Mouse (Mus musculus) kidney, adult 2 months (tissue): ENCODE data around the gene Mxd4. TPM values are rescaled to one million over a fixed set of nuclear protein-coding genes. Genes with fewer than 3 reads are reported as not detected.

Experiments used
- DNase-seq: peaks from one replicate; pipeline ENCODE4 v3.0.0; 2021
- H3K27ac ChIP-seq: fragments of 200-500 bp; 2 replicates; pipeline ENCODE4 v1.5.1; 2012; ENCODE audit warnings: low read depth, low read length, control low read depth, inconsistent platforms; ENCODE audit not compliant: insufficient read depth
- H3K27me3 ChIP-seq: fragments of 200-500 bp; replicated peaks from 2 replicates; pipeline ENCODE4 v1.6.1; 2012; ENCODE audit warnings: mild to moderate bottlenecking, moderate library complexity, low read length, inconsistent platforms; ENCODE audit not compliant: control insufficient read depth, insufficient read depth
- H3K36me3 ChIP-seq: fragments of 200-500 bp; 2 replicates; pipeline ENCODE4 v1.6.1; 2012; ENCODE audit warnings: mild to moderate bottlenecking, moderate library complexity, low read length, inconsistent platforms; ENCODE audit not compliant: control insufficient read depth, insufficient read depth
- H3K4me1 ChIP-seq: fragments of 200-500 bp; 2 replicates; pipeline ENCODE4 v1.6.1; 2011; ENCODE audit warnings: low read length; ENCODE audit not compliant: control insufficient read depth, insufficient read depth
- H3K4me3 ChIP-seq: fragments of 200-500 bp; 2 replicates; pipeline ENCODE4 v1.5.1; 2011; ENCODE audit warnings: mild to moderate bottlenecking, low read depth, low read length, control low read depth; ENCODE audit not compliant: insufficient read depth
- CTCF ChIP-seq: fragments of 200-500 bp; conservative IDR thresholded peaks from 2 replicates; pipeline ENCODE4 v1.5.1; 2011; ENCODE audit warnings: low read depth, mild to moderate bottlenecking, control low read depth, low read length, moderate library complexity, mixed read lengths; ENCODE audit not compliant: insufficient read depth, insufficient read length
- POLR2A ChIP-seq: fragments of 200-500 bp; IDR thresholded peaks from one replicate; pipeline ENCODE4 v1.6.1; 2011; ENCODE audit warnings: low read depth, low read length, control low read depth
- WGBS: fragments of 180-500 bp; shearing (Covaris S2); methylation state at CpG from one replicate; pipeline ENCODE4 v1.1.7; 2018; 5-methylcytosine and 5-hydroxymethylcytosine counted together
- polyA plus RNA-seq: library from polyadenylated mRNA; depleted of rRNA; stranded (reverse); fragments of >200 nt; gene quantifications from 2 replicates; pipeline ENCODE4 v1.2.3, GENCODE M21; 2012

The Mxd4 gene
- polyA plus RNA-seq, 1 experiment = 143 TPM

- no peak overlapping the region for H3K4me3 ChIP-seq
These were observed 1.3 kb upstream of the Mxd4 start for GRCm38 (mm10) chr5:34188856-34189255.

GRCm38 (mm10) chr5:34186961-34187391 is 544 bp downstream of the Mxd4 start:
- DNase-seq = peak; percentile 76
- under 1% methylated on average over 46 of the region's 46 CpGs for WGBS
- TF ChIP-seq CTCF = no peak
- no peak for TF ChIP-seq POLR2A
- H3K36me3 ChIP-seq = no peaks in the 10 kb centered on the region
- H3K4me1 ChIP-seq = peaks cover 50% of the 10 kb centered on the region
- peak overlapping the region; percentile 76 for H3K27ac ChIP-seq
- H3K4me3 ChIP-seq = peak overlapping the region; percentile 62
- H3K27me3 ChIP-seq = no peaks in the 10 kb centered on the region

More at GRCm38 (mm10) chr5:34188856-34189255, 1.3 kb upstream of the Mxd4 start:
- H3K27ac ChIP-seq = no peak overlapping the region; the same call in 1 of the 2 replicates
- TF ChIP-seq POLR2A = no peak
- WGBS = 71% methylated on average over 2 of the region's 2 CpGs
- no peaks in the 10 kb centered on the region for H3K27me3 ChIP-seq
- H3K4me1 ChIP-seq = peaks cover 35% of the 10 kb centered on the region
- H3K36me3 ChIP-seq = no peaks in the 10 kb centered on the region
- DNase-seq = no peak

GRCm38 (mm10) chr5:34186391-34186790 is 1.1 kb downstream of the Mxd4 start:
- Histone ChIP-seq H3K27ac (peak overlapping the region; percentile 76), H3K4me3 (peak overlapping the region; percentile 62), H3K36me3 (no peaks in the 10 kb centered on the region), H3K27me3 (no peaks in the 10 kb centered on the region), H3K4me1 (peaks cover 50% of the 10 kb centered on the region)
- 31% methylated on average over 2 of the region's 2 CpGs for WGBS
- DNase-seq = no peak
- TF ChIP-seq POLR2A (no peak), CTCF (no peak)

GRCm38 (mm10) chr5:34185791-34186190 is 1.7 kb downstream of the Mxd4 start:
- TF ChIP-seq CTCF (no peak), POLR2A (no peak)
- no peaks in the 10 kb centered on the region for H3K36me3 ChIP-seq
- peak overlapping the region; percentile 76; the same call in 1 of the 2 replicates for H3K27ac ChIP-seq
- no peak for DNase-seq
- peaks cover 49% of the 10 kb centered on the region for H3K4me1 ChIP-seq
- no peaks in the 10 kb centered on the region for H3K27me3 ChIP-seq
- H3K4me3 ChIP-seq = peak overlapping the region; percentile 62

GRCm38 (mm10) chr5:34185051-34185580 is 2.4 kb downstream of the Mxd4 start:
- Histone ChIP-seq H3K36me3 (no peaks in the 10 kb centered on the region), H3K27ac (peak overlapping the region; percentile 76; the same call in 1 of the 2 replicates), H3K4me1 (peaks cover 46% of the 10 kb centered on the region), H3K4me3 (peak overlapping the region; percentile 17; the same call in 1 of the 2 replicates), H3K27me3 (no peaks in the 10 kb centered on the region)
- WGBS = 85% methylated on average over 1 of the region's 1 CpGs
- TF ChIP-seq CTCF (no peak), POLR2A (no peak)
- DNase-seq = no peak

- TF ChIP-seq POLR2A (no peak), CTCF (no peak)
- DNase-seq = no peak
- H3K27ac ChIP-seq = peak overlapping the region; percentile 77
- no peak overlapping the region for H3K4me3 ChIP-seq
- WGBS = 87% methylated on average over 3 of the region's 3 CpGs
- H3K4me1 ChIP-seq = peaks cover 42% of the 10 kb centered on the region
- no peaks in the 10 kb centered on the region for H3K27me3 ChIP-seq
- H3K36me3 ChIP-seq = no peaks in the 10 kb centered on the region
These were observed 3.5 kb downstream of the Mxd4 start for GRCm38 (mm10) chr5:34183976-34184375.

- H3K36me3 ChIP-seq = no peaks in the 10 kb centered on the region
- no peaks in the 10 kb centered on the region for H3K27me3 ChIP-seq
- peak overlapping the region; percentile 86 for H3K27ac ChIP-seq
- TF ChIP-seq CTCF (no peak), POLR2A (no peak)
- WGBS = 6% methylated on average over 5 of the region's 5 CpGs
- peaks cover 38% of the 10 kb centered on the region for H3K4me1 ChIP-seq
- no peak overlapping the region; the same call in 1 of the 2 replicates for H3K4me3 ChIP-seq
- peak; percentile 86 for DNase-seq
These were observed 4.2 kb downstream of the Mxd4 start for GRCm38 (mm10) chr5:34183156-34183880.
